Mouse (Mus musculus): ENCODE data around the gene Baiap3. TPM values are rescaled to one million over a fixed set of nuclear protein-coding genes. Genes with fewer than 3 reads are reported as not detected.
A peak's percentile ranks its signal among the peaks of the same experiment; 100 is the strongest.
"Not testable (repeated sequence)": the region's sequence is repeated elsewhere in the genome, so short reads cannot be mapped to it uniquely, and the experiment has no call there.

The Baiap3 gene
- total RNA-seq, 2 experiments from 2014 or later: 5.2 to 24.2 TPM

DNA sequence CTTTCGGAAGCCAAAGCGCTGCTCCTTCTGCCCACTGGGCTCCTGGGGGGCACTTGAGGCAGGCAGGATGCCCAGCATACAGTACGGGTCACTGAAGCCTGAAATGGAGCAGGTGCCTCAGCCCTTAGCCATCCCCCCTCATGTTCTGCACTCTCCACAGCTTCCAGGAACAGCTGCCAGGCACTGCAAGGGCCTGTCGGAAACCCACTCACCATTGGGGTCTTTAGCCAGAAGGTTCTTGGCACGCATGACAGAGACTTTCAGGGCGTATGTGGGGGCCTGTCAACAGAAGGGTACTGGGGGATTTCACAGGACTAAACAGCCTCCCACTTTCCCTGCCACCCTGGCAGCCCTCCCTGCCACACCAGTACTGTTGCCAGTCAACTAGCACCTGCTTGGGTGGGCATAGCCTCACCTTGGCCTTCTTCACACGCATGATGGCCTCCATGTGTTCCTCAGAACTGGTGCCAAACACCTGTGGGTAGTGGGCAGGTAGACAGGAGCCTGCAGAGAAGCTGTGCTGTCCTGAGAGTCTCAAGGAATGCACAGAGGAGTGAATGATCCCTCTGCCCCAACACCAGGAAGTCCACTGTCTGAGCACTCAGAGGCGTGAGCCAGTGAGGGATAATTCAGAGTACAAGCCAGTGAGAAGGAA lies 5.9 kb downstream of the Baiap3 start:
- DNase-seq: peak; percentile 80
- intact Hi-C loops (cut with DNase I): no loop called here

DNA sequence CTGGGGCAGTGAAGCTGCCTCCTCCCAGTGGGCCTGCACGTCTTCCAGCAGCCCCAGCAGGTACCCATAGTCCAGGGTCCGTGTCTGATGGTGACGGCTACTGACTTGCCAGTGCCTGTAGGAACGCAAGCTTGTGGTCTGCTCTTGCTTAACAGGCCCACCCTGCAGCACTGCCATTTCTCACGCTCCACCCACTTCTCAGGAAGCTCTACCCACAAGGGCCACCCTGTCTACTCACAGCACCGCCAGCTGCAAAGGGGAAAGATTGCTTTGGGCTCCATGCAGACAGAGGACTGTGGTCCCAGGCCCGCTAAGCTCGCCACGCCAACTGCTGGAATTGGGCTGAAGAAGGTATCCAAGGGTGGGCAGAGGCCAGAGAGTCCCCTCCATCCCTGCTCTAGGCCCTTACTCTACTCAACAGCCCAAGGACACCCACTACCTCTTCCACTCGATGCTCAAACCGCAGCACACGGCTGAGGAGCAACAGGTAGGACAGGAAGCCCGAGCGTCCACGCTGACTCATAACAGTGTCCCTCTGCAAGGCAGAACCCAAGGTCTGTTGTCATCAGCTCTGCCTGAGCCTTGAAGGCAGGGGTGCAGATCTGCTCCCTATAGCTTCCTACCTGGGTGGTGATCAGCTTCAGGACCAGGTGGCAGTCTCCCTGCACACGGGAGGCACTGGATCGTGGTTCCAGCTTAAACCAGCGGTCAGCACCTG lies 8.0 kb downstream of the Baiap3 start:
- no peak for DNase-seq
- intact Hi-C loops (cut with DNase I): no loop called here

DNA sequence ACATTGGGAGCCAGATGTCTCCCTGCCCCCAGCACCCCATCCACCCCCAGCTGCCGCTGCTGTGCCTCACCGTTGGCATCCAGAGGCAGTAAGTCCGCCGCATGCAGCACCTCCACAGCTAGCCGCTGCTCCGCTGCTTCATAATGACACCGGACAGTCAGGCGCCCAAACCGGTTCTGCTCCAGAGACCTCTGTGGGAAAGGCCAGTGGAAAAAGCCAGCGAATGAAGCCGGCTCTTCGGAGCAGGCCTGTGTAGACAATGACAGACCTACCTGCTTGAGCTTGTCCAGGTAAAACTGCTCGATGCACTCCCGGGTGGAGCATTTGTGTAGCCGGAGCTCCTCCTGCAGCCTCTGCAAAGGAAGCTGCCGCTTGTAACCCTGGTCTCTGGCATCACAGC lies 11.9 kb downstream of the Baiap3 start:
- no peak for DNase-seq
- intact Hi-C loops (cut with DNase I): no loop called here

DNA sequence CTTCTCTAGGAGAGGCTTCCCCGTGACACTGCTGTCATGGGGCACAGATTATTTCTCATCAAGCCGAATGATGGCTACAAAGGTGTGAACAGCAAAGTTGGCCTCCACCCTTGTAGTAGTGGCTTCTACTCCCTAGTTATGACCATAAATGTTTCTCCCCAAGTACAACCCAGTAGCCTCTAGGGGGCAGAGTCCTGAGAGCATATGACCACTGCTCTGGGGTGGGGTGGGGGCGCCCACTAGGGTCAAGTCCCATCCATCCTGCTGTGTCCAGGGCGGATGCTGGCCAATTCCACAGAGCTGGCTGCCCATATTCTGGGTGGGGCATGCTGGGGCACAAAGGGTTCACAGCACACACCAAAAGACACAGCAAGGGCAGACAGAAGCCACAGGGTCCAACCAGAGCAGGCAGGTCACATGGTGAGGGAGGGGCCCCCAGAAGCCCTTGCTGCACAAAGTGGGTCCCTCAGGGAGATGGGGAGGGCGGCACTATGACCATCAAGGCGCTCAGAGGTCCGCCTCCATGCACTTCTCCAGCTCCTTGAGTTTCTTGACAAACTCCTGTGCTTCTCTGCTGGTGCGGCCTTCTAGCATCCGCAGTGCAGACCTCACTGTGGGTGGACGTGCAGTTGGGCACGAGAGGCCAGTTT lies 12.9 kb downstream of the Baiap3 start:
- no peak for DNase-seq
- intact Hi-C loops (cut with DNase I): no loop called here

DNA sequence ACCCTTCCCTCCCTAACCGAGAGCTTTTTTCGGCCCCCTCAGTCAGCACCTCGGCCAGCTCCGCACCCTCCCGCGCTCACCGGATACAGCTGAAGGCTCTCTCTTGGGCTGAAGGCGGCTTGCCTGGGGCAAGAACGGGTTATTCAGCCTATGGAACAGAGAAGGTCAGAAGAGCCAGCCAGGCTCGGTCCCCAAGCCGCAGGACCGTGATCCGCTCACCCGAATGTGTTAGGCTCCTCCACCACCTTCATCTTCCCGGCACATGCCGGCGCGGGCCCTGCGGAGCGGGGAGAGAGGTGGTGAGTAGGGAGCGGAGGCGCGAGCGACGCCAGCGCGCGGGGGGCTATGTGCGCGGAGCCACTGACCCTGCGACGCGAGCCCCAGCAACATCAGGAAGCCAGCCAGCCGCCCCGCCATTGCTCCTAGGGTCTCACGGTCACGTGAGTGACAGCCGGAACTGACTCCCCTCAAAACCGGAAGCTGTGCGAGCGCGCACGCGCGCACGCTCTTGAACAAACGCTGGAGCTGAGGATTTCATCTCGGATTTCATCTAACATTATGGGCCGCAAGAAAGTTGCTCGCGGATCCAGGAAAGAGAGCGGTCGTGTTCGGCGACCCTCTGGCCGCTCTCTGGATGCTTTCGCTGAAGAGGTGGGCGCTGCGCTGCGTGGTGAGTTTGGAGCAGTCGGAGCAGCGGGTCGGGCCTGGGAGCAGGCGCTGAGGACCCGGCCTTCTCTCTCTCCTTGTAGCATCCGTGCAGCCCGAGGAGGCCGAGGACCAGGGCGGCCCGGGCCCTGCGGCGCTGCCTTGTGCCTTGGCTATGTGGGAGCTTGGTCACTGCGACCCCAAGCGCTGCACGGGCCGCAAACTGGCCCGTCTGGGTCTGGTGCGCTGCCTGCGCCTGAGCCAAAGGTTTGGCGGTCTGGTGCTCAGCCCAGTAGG lies 16.2 kb downstream of the Baiap3 start, which contains the start of the genes Gnptg and Tsr3:
TSS of gene Gnptg (minus strand) at position 430 of the 942 bp plus-strand sequence.
TSS of gene Tsr3 (plus strand) at position 476 of the 942 bp plus-strand sequence.
- peak; percentile 88 for DNase-seq
- intact Hi-C loops (cut with DNase I): no loop called here

DNA sequence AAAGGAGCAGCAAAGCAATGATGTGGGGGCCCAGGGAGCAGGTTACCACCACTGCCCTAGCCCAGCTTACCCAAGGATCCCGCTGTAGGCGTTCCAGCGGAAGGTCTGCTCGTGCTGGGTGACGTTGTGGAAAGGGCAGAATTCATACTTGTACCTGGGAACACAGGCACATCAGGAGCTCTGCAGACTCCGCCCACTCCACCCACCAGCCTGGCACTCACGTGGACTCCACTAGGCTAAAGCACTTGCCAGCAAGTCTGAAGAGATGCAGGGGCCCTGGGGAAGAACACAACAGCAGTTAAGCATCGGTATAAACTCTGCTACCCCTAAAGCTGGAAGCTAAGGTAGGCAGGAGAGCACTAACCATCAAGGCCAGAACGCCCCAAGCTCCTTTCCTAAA lies 20.5 kb downstream of the Baiap3 start:
- DNase-seq: no peak

DNA sequence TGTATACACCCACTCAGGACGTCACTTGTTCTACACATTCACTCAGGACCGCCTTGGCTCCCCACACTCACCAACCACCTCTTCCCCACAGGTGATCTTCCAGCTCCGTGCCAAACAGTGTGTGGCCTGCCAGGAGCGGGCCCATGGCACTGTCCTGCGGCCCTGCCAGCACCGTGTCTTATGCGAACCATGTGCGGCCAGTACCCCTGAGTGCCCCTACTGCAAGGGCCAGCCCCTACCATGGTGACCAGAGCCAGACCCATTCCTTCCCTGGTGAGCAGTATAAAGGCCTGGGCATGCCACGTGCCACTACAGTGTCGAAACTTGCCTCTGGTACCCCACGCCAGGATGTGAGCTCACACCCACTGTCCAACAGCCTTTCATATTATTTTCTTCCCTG lies 24.5 kb downstream of the Baiap3 start:
- intact Hi-C loops (cut with DNase I): not testable (repeated sequence)

More for the DNA sequence above, 20.5 kb downstream of the Baiap3 start:
- intact Hi-C loops (cut with DNase I): no loop called here

DNA sequence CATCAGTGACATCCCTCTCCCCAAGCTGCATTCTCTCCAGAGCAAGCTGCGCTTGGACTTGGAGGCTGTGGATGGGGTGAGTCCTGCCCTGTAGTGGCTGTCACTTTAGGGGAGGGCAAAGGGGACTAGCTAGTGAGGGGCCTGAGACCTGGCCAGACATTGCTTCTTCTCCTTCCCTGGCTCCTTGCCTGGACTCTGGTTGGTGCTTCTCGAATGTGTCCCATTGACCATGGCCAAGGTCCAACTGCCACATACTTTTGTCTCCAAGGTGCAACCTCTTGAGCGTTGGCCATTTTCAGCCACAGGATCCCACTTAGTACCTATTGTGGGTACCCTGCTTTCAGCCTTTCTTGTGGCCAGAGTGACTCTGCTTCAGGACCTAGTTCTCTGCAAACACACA lies 25.5 kb downstream of the Baiap3 start:
- intact Hi-C loops (cut with DNase I): no loop called here
- no peak for DNase-seq

More for the DNA sequence above, 24.5 kb downstream of the Baiap3 start:
- not testable (repeated sequence) for DNase-seq

DNA sequence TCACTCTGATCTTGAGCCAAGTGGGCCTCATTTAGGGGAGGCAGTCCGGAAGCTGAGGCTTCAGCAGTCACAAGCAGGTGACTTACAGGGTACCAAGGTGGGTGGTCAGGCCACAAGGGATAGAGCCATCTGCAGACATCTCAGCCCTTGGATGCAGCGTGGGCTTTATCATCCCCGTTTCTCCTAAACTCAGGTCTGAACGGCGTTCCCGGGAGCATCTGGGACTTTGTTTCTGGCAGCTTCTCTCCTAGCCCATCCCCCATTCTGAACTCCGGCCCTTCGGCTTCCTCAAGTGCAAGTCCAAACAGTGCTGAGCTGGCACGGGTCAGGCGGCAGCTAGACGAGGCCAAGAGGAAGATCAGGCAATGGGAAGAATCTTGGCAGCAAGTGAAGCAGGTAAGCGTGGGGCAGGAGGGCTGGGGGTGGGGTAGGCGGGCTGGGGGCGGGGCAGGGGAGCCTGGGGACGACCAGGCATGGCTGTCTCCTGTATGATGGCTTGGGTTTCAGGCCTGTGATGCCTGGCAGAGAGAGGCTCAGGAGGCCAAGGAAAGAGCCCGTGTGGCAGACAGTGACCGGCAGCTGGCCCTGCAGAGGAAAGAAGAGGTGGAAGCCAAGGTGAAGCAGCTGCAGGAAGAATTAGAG lies 26.0 kb downstream of the Baiap3 start:
- intact Hi-C loops (cut with DNase I); DNase-seq: not testable (repeated sequence)

DNA sequence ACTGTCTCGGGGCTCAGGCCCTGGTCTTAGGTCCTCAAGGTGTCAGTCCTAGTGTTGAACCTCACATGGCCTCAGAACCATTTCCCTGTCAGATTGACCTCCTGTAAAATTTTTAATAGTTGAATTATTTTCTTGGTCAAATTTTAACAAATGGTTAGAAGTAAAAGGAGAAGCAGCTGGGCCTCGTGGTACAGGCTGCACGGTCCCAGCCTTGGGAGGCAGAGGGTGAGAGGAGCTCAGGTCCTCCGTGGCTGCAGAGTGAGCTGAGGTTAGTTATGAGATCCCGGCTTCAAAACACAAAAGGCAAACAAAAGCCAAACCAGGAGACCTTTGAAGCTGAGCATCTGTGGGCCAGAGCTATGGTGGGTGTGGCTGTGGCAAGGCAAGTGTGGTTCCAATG lies 28.2 kb downstream of the Baiap3 start:
- intact Hi-C loops (cut with DNase I): no loop called here
- no peak for DNase-seq

DNA sequence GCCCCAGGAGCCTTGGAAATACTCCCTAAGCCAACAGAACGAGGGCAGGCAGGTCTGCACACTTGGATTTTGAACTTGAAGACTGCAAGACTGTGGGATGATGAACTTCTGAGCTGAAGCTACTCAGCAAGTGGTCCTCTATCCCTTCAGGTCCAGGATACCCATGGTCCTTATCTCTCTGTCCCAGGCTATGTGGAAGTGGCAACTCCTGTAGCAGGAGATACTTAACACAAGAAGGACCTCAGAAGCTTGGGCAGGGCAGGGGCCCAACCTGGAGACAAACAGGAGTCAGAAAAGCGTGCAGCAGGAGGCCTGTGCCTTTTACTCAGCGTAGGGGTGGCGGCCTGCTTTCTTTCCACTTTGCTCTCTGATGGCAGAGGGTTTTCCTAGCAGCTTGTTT lies 30.5 kb downstream of the Baiap3 start:
- no peak for DNase-seq
- intact Hi-C loops (cut with DNase I): no loop called here

DNA sequence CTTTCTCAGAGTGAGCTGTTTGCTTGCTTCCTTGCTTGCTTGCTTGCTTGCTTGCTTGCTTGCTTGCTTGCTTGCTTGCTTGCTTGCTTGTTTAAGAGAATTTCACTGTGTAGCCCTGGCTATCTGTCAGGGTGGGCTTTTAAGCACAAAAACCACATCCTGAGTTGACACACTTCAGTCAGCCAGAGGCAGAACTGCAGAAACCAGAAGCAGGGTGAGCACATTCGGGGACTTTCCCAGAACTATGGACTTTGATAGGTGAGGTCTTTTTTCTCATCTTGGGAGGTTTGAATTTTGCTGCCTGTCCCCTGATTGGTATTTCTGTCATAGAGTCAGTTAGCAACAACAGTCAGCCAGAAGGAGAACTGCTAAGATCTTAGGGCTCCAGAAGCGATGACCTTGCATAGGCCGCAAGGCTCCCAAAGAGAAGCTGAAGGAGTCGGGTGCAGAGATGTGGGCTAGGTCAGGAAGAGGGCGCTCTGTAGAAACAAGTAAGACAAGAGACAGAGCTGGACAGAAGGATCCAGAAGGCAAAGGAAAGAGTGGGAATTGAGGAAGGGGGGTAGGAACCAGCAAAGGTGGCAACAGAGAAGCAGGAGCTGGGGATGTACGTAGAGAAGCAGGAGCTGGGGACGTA lies 31.5 kb downstream of the Baiap3 start:
- DNase-seq: no peak
- intact Hi-C loops (cut with DNase I): no loop called here

DNA sequence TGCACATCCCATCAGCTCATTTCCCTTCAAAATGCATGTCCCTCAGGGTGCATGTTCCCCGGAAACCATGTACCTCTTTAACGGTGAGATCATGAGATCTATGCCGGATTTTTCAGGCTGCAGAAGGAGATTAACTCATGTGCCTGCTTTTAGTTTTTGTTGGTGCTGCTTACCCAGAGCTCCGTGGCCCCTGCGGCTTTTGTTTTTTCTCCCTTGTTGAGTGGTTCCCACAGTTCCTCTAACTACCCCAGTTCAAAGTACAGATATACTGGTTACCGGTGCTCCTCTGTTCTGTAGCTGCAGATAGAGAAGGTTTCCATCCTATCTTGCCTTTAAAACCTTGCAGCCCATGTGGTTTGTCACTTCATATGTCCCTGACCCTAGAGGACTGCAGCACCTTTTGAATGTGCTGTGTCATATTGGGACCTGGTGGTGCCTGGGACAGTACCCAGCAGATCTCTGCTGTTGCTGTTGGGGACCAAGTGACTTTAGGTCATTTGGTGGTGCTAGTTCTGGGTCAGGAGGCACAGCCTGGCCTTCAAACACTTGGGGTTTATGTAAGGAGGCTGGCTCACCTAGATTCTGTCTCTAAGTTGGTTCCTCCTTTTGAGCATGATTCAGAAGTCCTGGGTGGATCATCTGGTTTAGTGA lies 33.1 kb downstream of the Baiap3 start:
- DNase-seq: no peak
- intact Hi-C loops (cut with DNase I): no loop called here

DNA sequence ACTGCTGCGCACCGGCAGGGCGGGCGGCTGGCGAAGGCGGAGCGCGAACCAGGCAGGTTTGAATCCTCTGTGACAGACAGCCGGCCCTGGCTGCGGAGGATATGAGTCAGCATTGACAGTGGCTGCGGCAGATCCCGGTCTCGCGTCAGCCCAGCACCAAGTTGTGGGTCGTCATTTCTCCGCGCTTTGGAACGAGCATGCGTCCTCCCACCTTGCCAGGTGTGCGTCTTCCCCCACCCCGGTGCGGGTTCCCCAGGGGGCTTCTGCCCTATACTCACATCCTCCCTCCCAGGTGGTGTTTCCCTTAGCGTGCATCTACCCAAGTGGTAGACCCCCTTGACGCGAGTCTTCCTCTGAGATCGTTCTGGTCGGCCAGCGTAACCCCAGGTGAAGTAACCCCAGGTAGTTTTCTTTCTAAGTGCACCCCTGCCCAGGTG lies 33.6 kb downstream of the Baiap3 start:
- intact Hi-C loops (cut with DNase I); DNase-seq: not testable (repeated sequence)

DNA sequence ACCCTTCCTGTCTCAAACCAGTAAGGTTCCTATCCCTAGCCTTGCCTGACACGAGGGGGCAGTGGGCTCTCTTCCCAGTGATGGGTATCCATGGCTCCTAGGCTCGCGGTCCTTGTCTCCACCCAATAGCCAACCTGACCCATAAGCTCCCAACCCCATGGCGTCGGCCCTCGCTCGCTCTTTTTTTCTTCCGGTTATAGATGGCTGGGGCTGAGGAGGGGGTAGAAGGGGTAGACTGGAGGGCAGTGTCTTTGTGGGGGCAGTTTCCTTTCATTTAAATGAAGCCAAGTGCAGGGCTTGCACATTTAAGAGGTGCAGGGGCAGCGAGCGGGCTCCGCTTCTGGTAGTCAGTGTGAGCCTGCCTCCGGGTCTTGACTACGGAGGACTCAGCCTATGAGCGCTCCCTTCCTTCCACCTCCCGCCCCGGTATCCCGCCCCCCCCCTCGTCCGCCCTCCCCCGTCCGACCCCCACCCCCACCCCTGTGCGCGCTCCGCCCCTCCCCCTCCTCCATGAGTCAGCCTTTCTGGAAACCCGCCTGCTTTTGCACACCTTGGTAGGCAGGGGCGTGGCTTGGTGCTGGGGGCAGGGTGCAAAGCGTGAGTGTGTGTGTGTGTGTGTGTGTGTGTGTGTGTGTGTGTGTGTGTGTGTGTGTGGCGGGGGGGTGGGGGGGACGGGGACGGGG lies 34.2 kb downstream of the Baiap3 start:
- DNase-seq: peak; percentile 60
- intact Hi-C loops (cut with DNase I): no loop called here

DNA sequence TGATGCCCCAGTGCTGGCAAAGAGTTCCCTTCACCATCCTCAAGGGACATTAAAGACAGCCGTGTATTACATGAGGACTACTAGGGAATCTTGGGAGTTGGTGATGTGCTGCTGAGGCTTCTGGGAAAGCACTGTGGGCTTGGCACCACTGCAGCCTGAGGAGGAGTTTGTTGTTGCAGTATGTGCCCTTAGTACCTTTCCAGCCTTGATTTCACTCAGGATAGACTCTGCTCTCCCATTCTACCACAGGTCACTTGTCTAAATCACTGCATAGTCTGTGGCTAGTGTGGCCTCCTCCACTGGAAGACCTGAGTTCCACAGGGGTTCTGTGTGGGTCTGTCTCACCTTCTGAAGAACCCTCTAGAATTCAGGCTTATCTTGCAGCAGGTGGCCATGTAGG lies 35.4 kb downstream of the Baiap3 start:
- DNase-seq: no peak
- intact Hi-C loops (cut with DNase I): no loop called here

DNA sequence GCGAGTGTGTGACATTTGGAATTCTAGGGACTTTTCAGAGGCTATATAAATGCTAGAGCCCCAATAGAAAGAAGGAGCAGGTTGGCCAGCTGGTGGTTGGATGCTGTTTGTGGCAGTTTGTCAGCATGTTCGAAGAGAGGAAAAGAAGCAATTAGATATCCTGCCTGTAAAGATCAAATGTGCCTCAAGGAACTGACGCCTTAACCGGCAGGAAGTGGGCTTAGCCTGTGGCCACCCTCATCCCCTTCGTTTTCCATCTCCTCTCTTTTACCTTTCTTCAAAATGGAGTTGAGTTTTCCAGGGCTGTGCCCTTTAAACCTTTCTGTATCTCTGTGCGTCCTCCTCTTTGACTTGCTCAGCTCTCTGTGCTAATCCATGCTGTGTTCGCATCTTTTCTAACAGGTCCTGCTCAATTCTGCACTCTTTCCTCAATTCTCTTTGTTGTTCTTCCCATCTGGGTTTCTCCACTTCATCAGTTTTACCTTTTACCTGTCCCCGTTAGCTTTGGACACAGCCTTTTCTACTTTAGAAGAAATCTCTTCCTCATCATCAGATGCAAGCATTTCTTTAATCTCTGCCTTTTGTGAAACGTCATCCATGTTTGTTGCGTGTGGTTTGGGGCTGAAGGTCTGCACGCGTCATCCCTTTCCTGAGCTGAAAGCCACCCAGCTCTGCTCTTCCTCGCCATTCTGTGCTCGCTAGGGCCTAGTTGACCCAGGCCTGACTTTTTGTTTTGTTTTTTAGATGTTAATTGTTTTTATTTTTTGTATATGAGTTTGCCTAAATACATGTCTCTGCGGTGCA lies 36.5 kb downstream of the Baiap3 start:
- intact Hi-C loops (cut with DNase I): no loop called here
- DNase-seq: no peak

DNA sequence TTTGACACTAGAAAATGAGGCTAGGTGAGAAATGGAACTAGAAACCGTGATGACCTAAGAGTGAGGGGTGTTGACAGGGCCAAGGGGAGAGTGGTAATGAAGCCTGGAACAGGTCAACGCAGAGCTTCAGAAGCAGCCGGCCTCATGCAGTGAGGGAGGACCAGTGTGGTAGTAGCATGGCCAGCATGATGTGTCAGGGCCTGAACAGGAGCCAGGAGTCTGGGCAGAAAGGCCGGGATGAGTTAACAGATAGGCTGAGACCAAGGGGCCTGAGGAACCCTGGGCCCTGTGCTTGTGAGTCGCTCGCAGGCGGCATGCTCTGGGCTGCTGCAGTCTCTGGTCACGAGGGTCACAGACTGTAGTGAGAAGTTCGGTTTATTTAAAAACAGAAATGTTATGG lies 37.2 kb downstream of the Baiap3 start:
- DNase-seq: no peak
- intact Hi-C loops (cut with DNase I): no loop called here

All from left cerebral cortex, postnatal 4 days (tissue).